Mouse (Mus musculus) testis, postnatal 10 days (tissue): ENCODE measurements around the gene Usp17la.
"Not testable (repeated sequence)": the region's sequence is repeated elsewhere in the genome, so short reads cannot be mapped to it uniquely, and the experiment has no call there.

ENCODE experiments used
- DNase-seq: peaks from one replicate; pipeline ENCODE4 v3.0.0; 2021; ENCODE audit warnings: low spot score

Usp17la gene

GRCm38 (mm10) chr7:104856709-104857108 lies at the start of gene Usp17la:
Gene Usp17la (plus strand): TSS chr7:104857009.
- not testable (repeated sequence) for DNase-seq

- not testable (repeated sequence) for DNase-seq
Observed at GRCm38 (mm10) chr7:104810335-104810734, 46.5 kb upstream of the Usp17la start.

GRCm38 (mm10) chr7:104842503-104842902 lies 14.3 kb upstream of the Usp17la start, which contains the start of gene Usp17lb:
Gene Usp17lb (minus strand): TSS chr7:104842603.
- DNase-seq = no peak

GRCm38 (mm10) chr7:104843731-104844287 lies 13.0 kb upstream of the Usp17la start:
- DNase-seq = no peak

- DNase-seq = not testable (repeated sequence)
Observed at GRCm38 (mm10) chr7:104851546-104851945, 5.3 kb upstream of the Usp17la start.

GRCm38 (mm10) chr7:104855248-104855750 lies 1.5 kb upstream of the Usp17la start:
- DNase-seq = no peak

GRCm38 (mm10) chr7:104857683-104858082 lies 874 bp downstream of the Usp17la start:
- DNase-seq = no peak

- DNase-seq = no peak
Observed at GRCm38 (mm10) chr7:104861381-104861780, 4.6 kb downstream of the Usp17la start.

- DNase-seq = no peak
Observed at GRCm38 (mm10) chr7:104877731-104878130, 20.9 kb downstream of the Usp17la start, which contains the start of gene Olfr665. Gene Olfr665 (plus strand): TSS chr7:104878031.

- no peak for DNase-seq
Observed at GRCm38 (mm10) chr7:104895852-104896251, 39.0 kb downstream of the Usp17la start, which contains the start of gene Olfr666. Gene Olfr666 (minus strand): TSS chr7:104895952.
